Mouse (Mus musculus) G1E-ER4 (cell line): ENCODE measurements around the gene Ppp1r9b. TPM values are rescaled to one million over a fixed set of nuclear protein-coding genes. Genes with fewer than 3 reads are reported as not detected.

Experiments used
- GATA1 ChIP-seq: IDR thresholded peaks from one replicate; pipeline ENCODE4 v1.8.0; 2012; ENCODE audit warnings: low read length, inconsistent platforms
- polyA plus RNA-seq: library from polyadenylated mRNA; stranded (reverse); fragments of >175 nt; gene quantifications from 2 replicates; pipeline ENCODE4 v1.2.3, GENCODE M21; 2012

The Ppp1r9b gene
- polyA plus RNA-seq, 1 experiment, result 249 TPM

GRCm38 (mm10) chr11:95002705-95003104 lies 11.9 kb downstream of the Ppp1r9b start:
- no peak for TF ChIP-seq GATA1

- no peak for TF ChIP-seq GATA1
Measured at GRCm38 (mm10) chr11:95004136-95004936, 13.5 kb downstream of the Ppp1r9b start.

- TF ChIP-seq GATA1, result no peak
Measured at GRCm38 (mm10) chr11:95004937-95005198, 14.0 kb downstream of the Ppp1r9b start.

- TF ChIP-seq GATA1, result no peak
Measured at GRCm38 (mm10) chr11:95006038-95006437, 15.2 kb downstream of the Ppp1r9b start.

- no peak for TF ChIP-seq GATA1
Measured at GRCm38 (mm10) chr11:95006525-95007219, 15.8 kb downstream of the Ppp1r9b start.

- no peak for TF ChIP-seq GATA1
Measured at GRCm38 (mm10) chr11:95007418-95007817, 16.6 kb downstream of the Ppp1r9b start.

GRCm38 (mm10) chr11:95008661-95009628 lies 18.1 kb downstream of the Ppp1r9b start:
- no peak for TF ChIP-seq GATA1

- no peak for TF ChIP-seq GATA1
Measured at GRCm38 (mm10) chr11:95009629-95010014, 18.8 kb downstream of the Ppp1r9b start, which contains the start of gene Samd14. TSS of gene Samd14 (plus strand) at chr11:95009879.

GRCm38 (mm10) chr11:95010141-95010739 lies 19.4 kb downstream of the Ppp1r9b start:
- no peak for TF ChIP-seq GATA1

GRCm38 (mm10) chr11:95011416-95011815 lies 20.6 kb downstream of the Ppp1r9b start:
- no peak for TF ChIP-seq GATA1

- TF ChIP-seq GATA1, result peak; percentile 99
Measured at GRCm38 (mm10) chr11:95012075-95012474, 21.2 kb downstream of the Ppp1r9b start.

GRCm38 (mm10) chr11:95012487-95012886 lies 21.7 kb downstream of the Ppp1r9b start:
- no peak for TF ChIP-seq GATA1

GRCm38 (mm10) chr11:95015484-95015883 lies 24.6 kb downstream of the Ppp1r9b start:
- TF ChIP-seq GATA1, result no peak

- no peak for TF ChIP-seq GATA1
Measured at GRCm38 (mm10) chr11:95022237-95022992, 31.6 kb downstream of the Ppp1r9b start.

GRCm38 (mm10) chr11:95023481-95023880 lies 32.6 kb downstream of the Ppp1r9b start:
- no peak for TF ChIP-seq GATA1
